21 mouse cellular contexts compared by ENCODE assay signal in genomic region chr2:181079518-181079917, GRCm38 (mm10). TPM values are rescaled to one million over a fixed set of nuclear protein-coding genes. Genes with fewer than 3 reads are reported as not detected.
DNase-seq lines count a peak whose midpoint lies in the region; ATAC-seq and TF ChIP-seq lines count a peak whose summit lies in the region.
"Had no signal": no experiment of that assay in that cellular context is flagged by ENCODE, and none has a peak within 500 bp of the region (broad histone marks: within the 10 kb centered on the region; RNA-seq: fewer than 3 reads in every experiment).

No protein-coding gene starts in this region.

- TF ChIP-seq POLR2A in lung, adult 2 months (IDR thresholded peaks at IDR 0.05; ENCODE audit: borderline replicate concordance, extremely low read depth, low read depth, low read length) = no peak

- peak; percentile 67 for TF ChIP-seq EP300 in liver, embryonic 14.5 days (IDR thresholded peaks at IDR 0.05; ENCODE audit: low read depth)

- peak overlapping the region; percentile 77 for H3K4me2 ChIP-seq in liver, embryonic 14.5 days (ENCODE audit: low read depth)
- H3K4me2 ChIP-seq: embryonic facial prominence, embryonic 15.5 days; forebrain, embryonic 12.5 days; heart, embryonic 13.5 days; hindbrain, embryonic 15.5 days had no signal

- H3K27me3 ChIP-seq in liver, embryonic 14.5 days (ENCODE audit: control insufficient read depth, insufficient read depth, low read length) = no peaks in the 10 kb centered on the region
- H3K27me3 ChIP-seq: embryonic facial prominence, embryonic 15.5 days; hindbrain, embryonic 15.5 days had no signal

- H3K4me1 ChIP-seq in liver, embryonic 14.5 days (replicated peaks; ENCODE audit: control insufficient read depth in 2 of 2, insufficient read depth in 2 of 2, low read length in 1 of 2) = peaks cover 24 to 27% of the 10 kb centered on the region in 2 experiments
- H3K4me1 ChIP-seq in lung, adult 2 months (ENCODE audit: control insufficient read depth, insufficient read depth, low read length) = no peaks in the 10 kb centered on the region
- H3K4me1 ChIP-seq: forebrain, embryonic 12.5 days; heart, embryonic 13.5 days; hindbrain, embryonic 15.5 days had no signal

- DNase-seq in c-Kit-positive CD71-positive TER-119-negative erythroid progenitor cells, embryonic 14.5 days (ENCODE audit: low read depth) = peak; percentile 34
- peak; percentile 71 for DNase-seq in liver
- peak; percentile 33 to 61 (median 59) for DNase-seq in liver, embryonic 14.5 days (ENCODE audit: low read depth in 3 of 3, low spot score in 3 of 3)
- DNase-seq in gastrocnemius, postnatal 25 days = no peak
- no peak for DNase-seq in right cerebral cortex, postnatal 14 days
- no peak for DNase-seq in lung, adult 2 months
- DNase-seq: adrenal gland, postnatal 14 days; cerebellum, adult 11 months; cerebellum, adult 8-10 months; cerebellum, postnatal 14 days; embryo, embryonic 11 days; gastrocnemius, postnatal 10 days; heart, postnatal 36 days had no signal

- no peak for TF ChIP-seq CTCF in liver, embryonic 14.5 days (IDR thresholded peaks at IDR 0.05; ENCODE audit: low read depth)
- no peak for TF ChIP-seq CTCF in lung, adult 2 months (IDR thresholded peaks at IDR 0.05; ENCODE audit: insufficient read depth, low read length)

- no peaks in the 10 kb centered on the region for H3K36me3 ChIP-seq in liver, embryonic 14.5 days (replicated peaks; ENCODE audit: control insufficient read depth, insufficient read depth, low read depth)
- H3K36me3 ChIP-seq: embryonic facial prominence, embryonic 15.5 days; heart, embryonic 13.5 days had no signal

- peak overlapping the region; percentile 56; the same call in 1 of the 2 replicates for H3K9ac ChIP-seq in liver, embryonic 14.5 days (replicated peaks)
- H3K9ac ChIP-seq: embryonic facial prominence, embryonic 15.5 days; forebrain, embryonic 12.5 days; heart, embryonic 13.5 days; hindbrain, embryonic 15.5 days had no signal

- peak overlapping the region in 1 of 2 experiments; percentile 10; a peak in 2 of 4 replicates for H3K4me3 ChIP-seq in liver, embryonic 14.5 days (ENCODE audit: insufficient read depth in 1 of 2, low read depth in 2 of 2, low read length in 2 of 2)
- H3K4me3 ChIP-seq in lung, adult 2 months (replicated peaks; ENCODE audit: extremely low read depth, low read depth, low read length) = no peak overlapping the region
- H3K4me3 ChIP-seq: embryonic facial prominence, embryonic 15.5 days; forebrain, embryonic 12.5 days; heart, embryonic 13.5 days; hindbrain, embryonic 15.5 days had no signal

- 31% methylated on average over 2 of the region's 2 CpGs for WGBS in liver, embryonic 14.5 days (ENCODE audit: insufficient replicate concordance)
- WGBS in lung, adult 2 months = 77% methylated on average over 2 of the region's 2 CpGs

- H3K27ac ChIP-seq in liver, embryonic 14.5 days = peak overlapping the region; percentile 81
- H3K27ac ChIP-seq: embryonic facial prominence, embryonic 15.5 days; forebrain, embryonic 12.5 days; heart, embryonic 13.5 days; hindbrain, embryonic 15.5 days had no signal

- H3K9me3 ChIP-seq in liver, embryonic 14.5 days (ENCODE audit: control insufficient read depth, low read length) = no peaks in the 10 kb centered on the region
- H3K9me3 ChIP-seq: embryonic facial prominence, embryonic 15.5 days; forebrain, embryonic 12.5 days; heart, embryonic 13.5 days; hindbrain, embryonic 15.5 days had no signal

- ATAC-seq in liver, embryonic 14.5 days (ENCODE audit: insufficient read depth) = peak; percentile 82
- ATAC-seq: forebrain, embryonic 16.5 days had no signal

RNA-seq across cellular contexts. Expression of gene Chrna4, which starts 36.2 kb away (rescaled TPM):
- polyA plus RNA-seq in liver, embryonic 14.5 days (2012; rRNA removed) = 0.71 and 0.98 TPM in 2 replicates
- polyA plus RNA-seq in liver, embryonic 14.5 days (2014; fragmentation: Nextera tagmentation; extraction: Ambion mirVana) = 0.50 and 1.1 TPM in 2 replicates
- total RNA-seq in gastrocnemius, postnatal 25 days (2021) = under 1 TPM in 1 of 2 experiments, not detected in 1; 0.54 TPM
- 0.02 TPM in 1 of 2 replicates, not detected in the other for polyA plus RNA-seq in lung, adult 2 months (2012; rRNA removed)
- total RNA-seq: common myeloid progenitor, adult 5-6 weeks; granulocyte monocyte progenitor cell, adult 5-6 weeks; heart, postnatal 36 days had no signal

RNA-seq across cellular contexts. Expression of gene Kcnq2, which starts 55.6 kb away (rescaled TPM):
- polyA plus RNA-seq in liver, embryonic 14.5 days (2012; rRNA removed) = 0.06 and 0.16 TPM in 2 replicates
- polyA plus RNA-seq in liver, embryonic 14.5 days (2014; fragmentation: Nextera tagmentation; extraction: Ambion mirVana) = 0.06 and 0.08 TPM in 2 replicates
- not detected for total RNA-seq in gastrocnemius, postnatal 25 days (2021)
- 0.02 TPM in 2 replicates for polyA plus RNA-seq in lung, adult 2 months (2012; rRNA removed)
- total RNA-seq: granulocyte monocyte progenitor cell, adult 5-6 weeks; heart, postnatal 36 days had no signal
- polyA plus RNA-seq: heart, postnatal 0 days had no signal

Comparison
In these comparisons a context has a peak if more than half of its experiments do, and no peak if none do; other contexts are left out.
1. DNase-seq: peak in c-Kit-positive CD71-positive TER-119-negative erythroid progenitor cells, embryonic 14.5 days (single experiment), liver (single experiment) and liver, embryonic 14.5 days (3 of 3); none in gastrocnemius, postnatal 25 days (single experiment), right cerebral cortex, postnatal 14 days (single experiment) and lung, adult 2 months (single experiment).